Mouse (Mus musculus) cerebellum, postnatal 4 days (tissue): Measurements from ENCODE around the gene Erc2.

ENCODE experiments used
- DNase-seq, 2 experiments: peaks; one replicate each; pipeline ENCODE4 v3.0.0; 2022; ENCODE audit warnings: low spot score in 2 of 2, mixed read lengths in 1 of 2

Erc2 gene

GRCm38 (mm10) chr14:27937922-27938321, 315.7 kb downstream of the Erc2 start:
- no peak for DNase-seq

DNA sequence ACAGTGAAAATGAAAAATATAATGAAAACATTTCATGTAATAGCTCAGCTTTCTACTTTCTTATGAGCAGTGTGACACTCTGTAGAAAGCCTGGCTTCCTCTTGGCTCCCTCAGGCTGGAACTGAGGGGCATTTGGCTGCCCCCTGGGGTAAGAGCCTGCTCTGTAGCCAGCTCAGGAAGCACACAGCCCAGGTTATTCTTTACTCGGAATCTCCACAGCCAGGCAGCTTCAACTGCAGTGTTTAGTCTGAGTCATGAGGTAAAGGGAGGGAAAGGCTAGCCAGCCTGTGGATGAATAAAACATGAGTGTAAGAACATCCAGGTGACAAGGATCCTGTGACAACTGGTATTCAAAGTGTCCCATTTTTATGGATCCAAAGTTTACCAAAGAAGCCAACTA, 323.0 kb downstream of the Erc2 start:
- DNase-seq, result no peak

GRCm38 (mm10) chr14:27946211-27946610, 324.0 kb downstream of the Erc2 start:
- DNase-seq, result no peak

DNA sequence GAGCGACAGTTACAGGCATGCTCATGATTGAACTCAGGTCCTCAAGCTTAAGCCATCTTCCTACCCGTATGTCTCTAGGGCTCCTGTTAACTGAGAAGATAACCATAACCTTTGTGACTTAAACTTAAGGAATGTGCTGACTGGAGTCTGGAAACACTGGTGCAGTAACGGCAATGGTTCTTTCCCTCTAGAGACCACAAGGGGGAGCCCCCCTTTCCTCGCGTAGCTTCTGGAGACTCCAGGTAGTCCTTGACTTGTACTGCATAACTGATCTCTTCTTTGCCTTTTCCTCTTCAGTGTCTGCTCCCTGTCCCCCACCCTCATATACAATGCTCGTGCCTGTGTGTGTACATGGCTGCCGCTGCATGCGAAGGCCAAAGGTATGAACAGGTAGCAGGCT, 326.2 kb downstream of the Erc2 start:
- peak in 1 of 2 experiments; percentile 9 for DNase-seq

DNA sequence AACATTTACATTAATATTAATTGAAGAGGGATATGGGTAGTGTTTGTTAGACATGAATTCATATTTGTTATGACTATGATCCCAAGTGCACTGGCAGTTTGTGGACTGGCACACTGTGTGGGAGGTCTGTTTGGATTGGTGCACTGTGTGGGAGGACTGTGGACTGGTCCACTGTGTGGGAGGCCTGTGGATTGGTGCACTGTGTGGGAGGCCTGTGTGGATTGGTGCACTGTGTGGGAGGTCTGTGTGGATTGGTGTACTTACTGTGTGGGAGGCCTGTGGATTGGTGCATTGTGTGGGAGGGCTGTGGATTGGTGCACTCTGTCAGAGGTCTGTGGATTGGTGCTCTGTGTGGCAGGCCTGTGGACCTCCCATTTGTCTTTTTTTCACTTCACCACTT, 331.6 kb downstream of the Erc2 start:
- no peak for DNase-seq

- DNase-seq, result no peak
These were observed 334.6 kb downstream of the Erc2 start for GRCm38 (mm10) chr14:27956801-27957200.

DNA sequence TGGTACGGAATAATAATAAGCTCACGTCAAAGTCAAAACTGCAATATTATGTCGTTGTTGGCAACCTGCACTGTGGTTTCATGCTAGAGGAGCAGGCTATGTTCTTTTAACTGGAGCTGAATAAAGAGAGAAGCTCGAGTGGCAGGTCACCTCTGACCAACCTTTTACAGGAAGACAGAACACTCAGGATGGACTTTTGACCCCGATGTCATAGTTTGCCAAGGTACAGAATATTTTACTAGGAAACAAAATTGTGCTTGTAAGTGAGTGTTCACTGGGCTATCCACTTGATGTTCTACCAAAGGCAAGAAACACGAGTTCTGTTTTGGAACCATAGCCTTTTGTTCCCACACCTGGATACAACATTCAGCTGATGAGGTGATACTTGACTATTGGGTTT, 351.5 kb downstream of the Erc2 start:
- no peak for DNase-seq

GRCm38 (mm10) chr14:27975661-27976060, 353.4 kb downstream of the Erc2 start:
- no peak for DNase-seq

DNA sequence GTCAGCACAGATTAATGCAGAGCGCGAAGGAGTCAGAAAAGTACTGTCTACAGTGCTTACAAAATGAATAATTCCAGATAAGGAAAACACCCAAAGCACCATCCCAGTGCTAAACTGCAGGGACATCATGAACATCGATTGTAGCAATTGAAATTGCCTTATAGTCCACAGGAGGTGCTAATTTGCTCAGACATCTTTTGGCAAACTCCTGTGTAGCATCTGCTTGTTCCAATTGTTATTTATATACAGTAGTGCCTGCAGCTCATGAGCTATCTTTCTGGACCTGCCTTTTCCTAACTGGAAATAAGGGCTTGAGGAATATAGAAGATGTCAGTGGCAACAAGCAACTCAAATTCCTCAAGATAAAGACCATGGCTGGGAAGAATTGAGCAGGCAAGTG, 362.5 kb downstream of the Erc2 start:
- no peak for DNase-seq

- DNase-seq, result no peak
These were observed 363.0 kb downstream of the Erc2 start for GRCm38 (mm10) chr14:27985201-27985600.

- no peak for DNase-seq
These were observed 365.2 kb downstream of the Erc2 start for GRCm38 (mm10) chr14:27987422-27987821.

GRCm38 (mm10) chr14:27998551-27998950, 376.3 kb downstream of the Erc2 start:
- DNase-seq, result no peak

DNA sequence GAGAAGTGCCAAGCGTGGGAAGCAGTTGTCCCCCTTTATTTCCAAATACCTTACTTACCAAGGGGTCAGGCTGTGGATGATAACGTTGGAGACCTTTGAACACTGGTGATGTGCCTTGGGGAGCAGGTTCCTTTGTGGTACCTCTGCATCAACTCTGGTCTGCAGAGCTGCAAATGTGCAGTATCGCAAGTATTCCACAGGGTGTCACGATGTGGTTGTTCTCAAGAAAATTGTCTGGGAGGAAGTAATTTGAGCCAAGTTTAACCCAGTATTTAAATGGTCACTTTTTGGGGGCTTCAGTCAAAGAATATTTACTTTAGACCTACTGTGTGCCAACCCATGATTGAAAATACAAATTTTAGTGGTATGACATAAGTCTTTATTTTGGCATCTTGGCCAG, 381.8 kb downstream of the Erc2 start:
- DNase-seq, result no peak

- DNase-seq, result no peak
These were observed 388.5 kb downstream of the Erc2 start for GRCm38 (mm10) chr14:28010536-28011280.

DNA sequence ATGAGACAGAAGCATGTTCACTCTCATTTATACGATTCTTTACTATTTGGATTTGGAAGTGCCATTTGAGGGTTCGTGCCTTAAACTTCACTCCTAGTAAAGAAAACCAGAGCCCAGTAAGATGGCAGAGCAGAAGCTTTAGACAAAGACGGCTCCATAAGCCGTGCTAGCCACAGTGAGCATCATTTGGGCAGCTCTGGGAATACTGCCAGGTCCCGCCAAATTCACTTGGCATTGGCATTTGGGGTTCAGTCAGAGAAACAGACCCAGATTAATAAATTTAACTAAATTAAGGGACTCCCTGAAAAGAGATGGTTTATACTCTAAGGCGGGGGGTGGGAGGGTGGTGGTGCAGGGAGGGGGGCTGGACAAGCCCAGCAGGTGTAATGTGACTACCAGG, 401.0 kb downstream of the Erc2 start:
- DNase-seq, result peak in 1 of 2 experiments; percentile 31

GRCm38 (mm10) chr14:28030870-28031269, 408.6 kb downstream of the Erc2 start:
- no peak for DNase-seq

DNA sequence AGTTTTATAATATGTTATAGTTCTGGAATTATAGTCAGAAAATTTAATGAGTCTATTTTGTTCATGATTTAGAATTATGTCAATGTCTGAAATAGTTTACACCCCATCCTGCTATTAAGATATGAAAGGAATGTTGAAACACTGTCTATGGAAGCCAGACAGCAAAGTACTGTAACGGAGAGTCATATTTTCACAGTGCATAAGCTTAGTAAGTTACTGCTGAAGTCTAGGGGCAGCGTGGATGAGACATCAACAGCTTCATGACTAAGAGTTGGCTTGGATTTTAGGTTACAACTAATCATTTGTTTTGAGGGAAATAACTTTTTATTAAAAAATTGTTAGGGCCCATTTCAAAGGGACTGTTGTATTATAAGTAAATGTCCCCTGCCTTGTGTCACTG, 412.8 kb downstream of the Erc2 start:
- no peak for DNase-seq

DNA sequence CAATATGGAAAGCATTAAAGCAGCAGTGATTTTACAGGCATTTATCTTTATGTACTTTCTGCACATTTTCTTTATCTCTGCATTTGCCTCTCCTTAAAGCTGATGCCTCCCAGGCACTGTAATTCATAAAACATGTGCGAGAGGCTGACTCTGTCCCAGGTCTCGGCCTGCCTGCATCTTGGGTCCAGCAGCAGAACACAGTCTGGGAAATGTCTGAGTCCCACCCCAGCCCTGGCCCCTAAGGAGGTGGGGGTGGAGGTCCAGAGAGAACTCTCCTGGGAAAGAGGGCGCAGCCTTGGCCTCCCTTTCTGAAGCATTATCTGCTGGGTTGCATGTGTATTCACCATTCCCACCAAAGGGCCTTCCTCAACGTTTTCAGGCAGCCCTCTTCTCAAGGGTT, 420.9 kb downstream of the Erc2 start:
- DNase-seq, result no peak

DNA sequence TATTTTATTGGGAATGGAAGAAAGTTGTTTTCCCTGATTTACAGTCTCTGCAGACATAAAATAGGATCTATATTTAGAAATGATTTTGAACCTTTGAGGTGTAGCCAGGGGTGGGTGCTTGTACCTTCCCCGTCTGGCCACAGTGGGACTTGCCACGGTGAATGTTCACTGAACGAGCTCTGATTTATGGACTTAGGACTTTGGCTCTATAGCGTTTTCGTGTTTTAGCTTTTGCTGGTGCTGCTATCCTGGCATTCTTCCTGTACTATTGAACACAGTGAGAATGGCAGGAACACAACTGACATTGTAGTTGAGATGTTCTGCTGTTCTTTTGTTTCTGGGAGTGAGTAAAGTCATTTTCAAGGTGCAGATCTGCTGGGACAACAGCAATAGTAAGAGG, 429.4 kb downstream of the Erc2 start:
- DNase-seq, result no peak

- peak in 1 of 2 experiments; percentile 1 for DNase-seq
These were observed 435.1 kb downstream of the Erc2 start for GRCm38 (mm10) chr14:28057159-28057884.

- peak in 1 of 2 experiments; percentile 45 for DNase-seq
These were observed 435.9 kb downstream of the Erc2 start for GRCm38 (mm10) chr14:28057885-28058860.

GRCm38 (mm10) chr14:28060891-28061290, 438.7 kb downstream of the Erc2 start:
- DNase-seq, result no peak
